Mouse (Mus musculus): ENCODE results near the gene Ercc5. TPM values are rescaled to one million over a fixed set of nuclear protein-coding genes. Genes with fewer than 3 reads are reported as not detected.

Ercc5 gene
- 21.6 and 24.0 TPM in 2 replicates for polyA plus RNA-seq (2015; fragmentation: Nextera tagmentation; extraction: Ambion mirVana)

- peaks cover 10% of the 10 kb centered on the region for H3K4me1 ChIP-seq
- WGBS, result under 1% methylated on average over 66 of the region's 66 CpGs
- peak within 1 kb of the TSS; percentile 74 for H3K4me2 ChIP-seq
Measured at GRCm38 (mm10) chr1:44147563-44148381, at the start of gene Ercc5. Ercc5 (plus strand) TSS chr1:44147744.

GRCm38 (mm10) chr1:44101448-44102225, 45.9 kb upstream of the Ercc5 start:
- Histone ChIP-seq H3K36me3 (peaks cover 19% of the 10 kb centered on the region), H3K27me3 (no peaks in the 10 kb centered on the region), H3K9ac (peak overlapping the region; percentile 83), H3K4me2 (peak overlapping the region; percentile 65), H3K27ac (peak overlapping the region; percentile 98), H3K4me1 (peaks cover 13% of the 10 kb centered on the region), H3K4me3 (peak overlapping the region; percentile 100), H3K9me3 (no peaks in the 10 kb centered on the region)
- ATAC-seq (ENCODE audit: borderline replicate concordance, extremely low read depth, low FRiP score, low TSS enrichment), result peak; percentile 77
- WGBS, result under 1% methylated on average over 55 of the region's 55 CpGs

More at GRCm38 (mm10) chr1:44147563-44148381, at the start of gene Ercc5:
- peak; percentile 98 for ATAC-seq (ENCODE audit: borderline replicate concordance, extremely low read depth, low FRiP score, low TSS enrichment)
- peak within 1 kb of the TSS; percentile 97 for H3K27ac ChIP-seq
- peaks cover 5% of the 10 kb centered on the region; the same call in 1 of the 2 replicates for H3K36me3 ChIP-seq
- H3K4me3 ChIP-seq, result peak within 1 kb of the TSS; percentile 97
- H3K9me3 ChIP-seq, result no peaks in the 10 kb centered on the region
- H3K27me3 ChIP-seq, result no peaks in the 10 kb centered on the region
- H3K9ac ChIP-seq, result peak within 1 kb of the TSS; percentile 97

GRCm38 (mm10) chr1:44102259-44102717, 45.3 kb upstream of the Ercc5 start, which contains the start of gene Tex30:
Tex30 (minus strand) TSS chr1:44102441.
- Histone ChIP-seq H3K4me1 (peaks cover 13% of the 10 kb centered on the region), H3K36me3 (peaks cover 17% of the 10 kb centered on the region), H3K4me3 (peak within 1 kb of the TSS; percentile 100), H3K9ac (peak within 1 kb of the TSS; percentile 83), H3K27me3 (no peaks in the 10 kb centered on the region), H3K9me3 (no peaks in the 10 kb centered on the region), H3K27ac (peak within 1 kb of the TSS; percentile 98), H3K4me2 (peak within 1 kb of the TSS; percentile 65)
- ATAC-seq (ENCODE audit: borderline replicate concordance, extremely low read depth, low FRiP score, low TSS enrichment), result peak; percentile 99
- WGBS, result under 1% methylated on average over 53 of the region's 55 CpGs

GRCm38 (mm10) chr1:44102939-44103338, 44.6 kb upstream of the Ercc5 start:
- no peak for ATAC-seq (ENCODE audit: borderline replicate concordance, extremely low read depth, low FRiP score, low TSS enrichment)
- H3K27ac ChIP-seq, result peak overlapping the region; percentile 7; the same call in 1 of the 2 replicates
- H3K9ac ChIP-seq, result 0 out of 2 replicates have a peak overlapping the region, but pooled peaks have one; percentile 20
- H3K36me3 ChIP-seq, result peaks cover 20% of the 10 kb centered on the region
- H3K27me3 ChIP-seq, result no peaks in the 10 kb centered on the region
- no peaks in the 10 kb centered on the region for H3K9me3 ChIP-seq
- peak overlapping the region; percentile 65 for H3K4me2 ChIP-seq
- peak overlapping the region; percentile 100 for H3K4me3 ChIP-seq
- H3K4me1 ChIP-seq, result peaks cover 13% of the 10 kb centered on the region
- WGBS, result 13% methylated on average over 5 of the region's 5 CpGs

- H3K36me3 ChIP-seq, result peaks cover 23% of the 10 kb centered on the region
- no peak overlapping the region for H3K27ac ChIP-seq
- H3K4me2 ChIP-seq, result peak overlapping the region; percentile 90
- H3K4me1 ChIP-seq, result peaks cover 11% of the 10 kb centered on the region
- H3K9ac ChIP-seq, result no peak overlapping the region; the same call in 1 of the 2 replicates
- H3K27me3 ChIP-seq, result no peaks in the 10 kb centered on the region
- no peaks in the 10 kb centered on the region for H3K9me3 ChIP-seq
- peak overlapping the region; percentile 75 for H3K4me3 ChIP-seq
- no peak for ATAC-seq (ENCODE audit: borderline replicate concordance, extremely low read depth, low FRiP score, low TSS enrichment)
Measured at GRCm38 (mm10) chr1:44117571-44117970, 30.0 kb upstream of the Ercc5 start.

GRCm38 (mm10) chr1:44118239-44119054, 29.1 kb upstream of the Ercc5 start, which contains the start of the genes Kdelc1 and Bivm:
Kdelc1 (minus strand) TSS chr1:44118808.
Bivm (plus strand) TSS chr1:44118957.
- peaks cover 11% of the 10 kb centered on the region for H3K4me1 ChIP-seq
- H3K9ac ChIP-seq, result peak within 1 kb of the TSS; percentile 74
- H3K27me3 ChIP-seq, result no peaks in the 10 kb centered on the region
- peak within 1 kb of the TSS; percentile 75 for H3K4me3 ChIP-seq
- H3K4me2 ChIP-seq, result peak within 1 kb of the TSS; percentile 90
- no peaks in the 10 kb centered on the region for H3K9me3 ChIP-seq
- ATAC-seq (ENCODE audit: borderline replicate concordance, extremely low read depth, low FRiP score, low TSS enrichment), result peak; percentile 96
- peak within 1 kb of the TSS; percentile 99 for H3K27ac ChIP-seq
- H3K36me3 ChIP-seq, result peaks cover 14% of the 10 kb centered on the region
- under 1% methylated on average over 39 of the region's 39 CpGs for WGBS

GRCm38 (mm10) chr1:44119201-44120073, 28.1 kb upstream of the Ercc5 start:
- Histone ChIP-seq H3K9me3 (no peaks in the 10 kb centered on the region), H3K4me2 (peak overlapping the region; percentile 90), H3K27me3 (no peaks in the 10 kb centered on the region), H3K4me1 (peaks cover 11% of the 10 kb centered on the region), H3K27ac (peak overlapping the region; percentile 99), H3K36me3 (peaks cover 7% of the 10 kb centered on the region), H3K9ac (peak overlapping the region; percentile 74), H3K4me3 (peak overlapping the region; percentile 75)
- 0% methylated on average over 40 of the region's 43 CpGs for WGBS
- peak; percentile 93 for ATAC-seq (ENCODE audit: borderline replicate concordance, extremely low read depth, low FRiP score, low TSS enrichment)

- ATAC-seq (ENCODE audit: borderline replicate concordance, extremely low read depth, low FRiP score, low TSS enrichment), result no peak; the same call in 1 of the 2 replicates
- H3K27me3 ChIP-seq, result no peaks in the 10 kb centered on the region
Measured at GRCm38 (mm10) chr1:44120074-44120406, 27.5 kb upstream of the Ercc5 start.

GRCm38 (mm10) chr1:44122256-44122655, 25.3 kb upstream of the Ercc5 start:
- H3K9me3 ChIP-seq, result no peaks in the 10 kb centered on the region
- no peak overlapping the region for H3K9ac ChIP-seq
- WGBS, result 73% methylated on average over 3 of the region's 3 CpGs
- H3K4me3 ChIP-seq, result no peak overlapping the region
- H3K27me3 ChIP-seq, result no peaks in the 10 kb centered on the region
- no peak overlapping the region for H3K4me2 ChIP-seq
- H3K27ac ChIP-seq, result no peak overlapping the region
- peaks cover 9% of the 10 kb centered on the region; the same call in 1 of the 2 replicates for H3K36me3 ChIP-seq
- peaks cover 11% of the 10 kb centered on the region for H3K4me1 ChIP-seq
- no peak for ATAC-seq (ENCODE audit: borderline replicate concordance, extremely low read depth, low FRiP score, low TSS enrichment)

More at GRCm38 (mm10) chr1:44120074-44120406, 27.5 kb upstream of the Ercc5 start:
- Histone ChIP-seq H3K4me2 (peak overlapping the region; percentile 90), H3K9ac (peak overlapping the region; percentile 74), H3K4me1 (peaks cover 11% of the 10 kb centered on the region), H3K27ac (peak overlapping the region; percentile 99), H3K36me3 (peaks cover 6% of the 10 kb centered on the region), H3K4me3 (peak overlapping the region; percentile 75), H3K9me3 (no peaks in the 10 kb centered on the region)
- 4% methylated on average over 6 of the region's 6 CpGs for WGBS

- Histone ChIP-seq H3K36me3 (peaks cover 25% of the 10 kb centered on the region), H3K4me2 (no peak overlapping the region), H3K27me3 (no peaks in the 10 kb centered on the region), H3K9ac (no peak overlapping the region), H3K27ac (no peak overlapping the region), H3K4me3 (no peak overlapping the region), H3K9me3 (no peaks in the 10 kb centered on the region), H3K4me1 (0 out of 2 replicates have a peak, but pooled peaks cover 3% of the 10 kb centered on the region)
- WGBS, result 93% methylated on average over 4 of the region's 4 CpGs
- no peak for ATAC-seq (ENCODE audit: borderline replicate concordance, extremely low read depth, low FRiP score, low TSS enrichment)
Measured at GRCm38 (mm10) chr1:44125590-44125989, 22.0 kb upstream of the Ercc5 start.

All from lung, embryonic 15.5 days (tissue).